Mouse (Mus musculus): ENCODE measurements at regions not wholly inside any gene's neighbourhood (a gene's known extent, or its start where the extent isn't known, plus 50 kb on each side); places are given as distances from the start of the nearest gene placed in this dataset.
"Not testable (repeated sequence)": the region's sequence is repeated elsewhere in the genome, so short reads cannot be mapped to it uniquely, and the experiment has no call there.

GRCm38 (mm10) chr3:15022773-15023172, 136.7 kb downstream of the Car2 start:
- DNase-seq, result no peak

- DNase-seq, result peak; percentile 42 to 51
These were observed 154.9 kb downstream of the Car2 start for GRCm38 (mm10) chr3:15040866-15041528.

GRCm38 (mm10) chr3:15053968-15054367, 167.9 kb downstream of the Car2 start:
- no peak for DNase-seq

- not testable (repeated sequence) for DNase-seq
These were observed 169.6 kb downstream of the Car2 start for GRCm38 (mm10) chr3:15055516-15056256.

- DNase-seq, result not testable (repeated sequence)
These were observed 170.9 kb downstream of the Car2 start for GRCm38 (mm10) chr3:15056788-15057585.

- no peak for DNase-seq
These were observed 179.6 kb downstream of the Car2 start for GRCm38 (mm10) chr3:15065681-15066080.

GRCm38 (mm10) chr3:15068256-15068655, 182.2 kb downstream of the Car2 start:
- DNase-seq, result no peak

- DNase-seq, result no peak
These were observed 185.2 kb downstream of the Car2 start for GRCm38 (mm10) chr3:15071030-15071883.

GRCm38 (mm10) chr3:15073405-15073804, 187.3 kb downstream of the Car2 start:
- DNase-seq, result no peak

- DNase-seq, result no peak
These were observed 187.8 kb downstream of the Car2 start for GRCm38 (mm10) chr3:15073847-15074246.

- DNase-seq, result no peak
These were observed 188.9 kb downstream of the Car2 start for GRCm38 (mm10) chr3:15074949-15075348.

GRCm38 (mm10) chr3:15090124-15090523, 204.1 kb downstream of the Car2 start:
- no peak for DNase-seq

- no peak for DNase-seq
These were observed 212.2 kb downstream of the Car2 start for GRCm38 (mm10) chr3:15098206-15098817.

- no peak for DNase-seq
These were observed 212.9 kb downstream of the Car2 start for GRCm38 (mm10) chr3:15098981-15099380.

GRCm38 (mm10) chr3:15105627-15106026, 219.6 kb downstream of the Car2 start:
- no peak for DNase-seq

GRCm38 (mm10) chr3:15106281-15106680, 220.2 kb downstream of the Car2 start:
- DNase-seq, result no peak

- no peak for DNase-seq
These were observed 221.2 kb downstream of the Car2 start for GRCm38 (mm10) chr3:15107301-15107700.

GRCm38 (mm10) chr3:15108239-15108934, 222.3 kb downstream of the Car2 start:
- no peak for DNase-seq

GRCm38 (mm10) chr3:15110037-15110748, 221.9 kb downstream of the Gm9733 start:
- DNase-seq, result no peak

GRCm38 (mm10) chr3:15112177-15112838, 219.8 kb downstream of the Gm9733 start:
- no peak for DNase-seq
